Mouse (Mus musculus) ES-E14 (cell line): ENCODE data around the gene Mtmr4.

ENCODE experiments used
- HCFC1 ChIP-seq: IDR thresholded peaks from 2 replicates; pipeline ENCODE4 v1.6.1; 2012; ENCODE audit warnings: low read length, inconsistent platforms, borderline replicate concordance; ENCODE audit not compliant: insufficient read depth
- MAFK ChIP-seq: IDR thresholded peaks from 2 replicates; pipeline ENCODE4 v1.6.1; 2014; ENCODE audit warnings: mild to moderate bottlenecking, low read depth, low read length, inconsistent platforms; ENCODE audit not compliant: insufficient read depth
- ZNF384 ChIP-seq: IDR thresholded peaks from 2 replicates; pipeline ENCODE4 v1.6.1; 2012; ENCODE audit warnings: low read depth, low read length, inconsistent platforms

- TF ChIP-seq ZNF384, result no peak
- TF ChIP-seq HCFC1, result no peak
- no peak for TF ChIP-seq MAFK
Observed at GRCm38 (mm10) chr11:87555106-87555703, 36.8 kb upstream of the Mtmr4 start.
